Mouse (Mus musculus) gastrocnemius, adult 18-20 months (tissue): ENCODE data around the gene Gm42674. TPM values are rescaled to one million over a fixed set of nuclear protein-coding genes. Genes with fewer than 3 reads are reported as not detected.

Experiments used
- DNase-seq: peaks from one replicate; pipeline ENCODE4 v3.0.0; 2021; ENCODE audit warnings: low spot score
- total RNA-seq, 2 experiments: library from RNA; stranded (reverse); gene quantifications; 2 replicates each; pipeline ENCODE4 v1.2.3; 2021

Gm42674 gene
- total RNA-seq, 2 experiments from 2014 or later, result not detected

DNA sequence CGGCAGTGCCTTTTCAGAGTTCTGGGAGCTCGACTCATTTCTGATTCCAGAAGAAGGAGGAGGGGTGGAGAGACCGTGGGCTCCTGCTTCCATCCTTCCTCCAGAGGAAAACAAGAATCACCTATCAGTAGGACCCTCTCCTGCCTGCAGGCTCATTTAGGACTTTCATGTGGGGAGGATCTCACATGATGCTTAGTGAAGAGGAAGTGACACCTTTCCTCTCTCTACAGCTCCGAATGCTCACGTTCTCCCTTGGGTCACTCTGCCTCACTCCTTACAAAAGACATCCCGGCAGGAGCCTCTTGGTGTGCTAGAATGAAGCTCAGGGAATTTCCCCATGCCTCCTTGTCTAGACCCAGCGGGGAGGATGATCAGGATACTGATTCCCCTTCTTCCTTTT lies 19.8 kb downstream of the Gm42674 start:
- DNase-seq, result no peak

DNA sequence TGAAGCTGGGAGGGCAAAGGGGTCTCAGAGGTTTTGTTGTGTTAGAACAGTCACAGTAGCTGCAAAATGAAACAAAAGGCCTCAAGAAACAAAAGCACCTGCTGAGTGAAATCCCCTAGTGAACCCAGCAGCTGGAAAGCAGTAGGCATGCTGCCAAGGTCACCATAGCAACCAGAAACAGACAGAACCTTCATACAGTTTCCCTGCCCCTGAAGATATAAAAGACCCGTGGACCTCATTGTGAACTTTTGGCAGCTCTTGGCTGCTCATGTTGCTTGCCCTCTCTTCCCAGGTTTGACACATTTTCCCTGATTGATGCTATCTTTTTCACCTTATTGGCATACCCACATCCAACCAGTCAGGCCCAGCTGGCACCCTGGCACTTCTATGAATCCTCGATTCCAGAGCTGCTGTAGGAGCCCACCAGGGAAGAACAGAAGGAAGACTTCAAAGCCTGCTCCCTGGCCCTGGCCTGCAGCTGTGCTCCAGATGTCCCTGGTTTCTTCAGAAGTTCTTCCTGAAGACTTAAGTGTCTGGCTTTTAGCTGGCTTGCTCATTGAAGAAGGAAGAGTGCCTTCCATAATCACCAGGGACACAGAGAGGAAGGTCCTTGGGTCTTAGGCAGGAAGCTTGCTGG lies 21.8 kb downstream of the Gm42674 start:
- no peak for DNase-seq

GRCm38 (mm10) chr3:90625496-90625895 lies 23.8 kb downstream of the Gm42674 start:
- DNase-seq, result no peak

GRCm38 (mm10) chr3:90626266-90627021 lies 24.7 kb downstream of the Gm42674 start:
- no peak for DNase-seq

- DNase-seq, result no peak
Observed at GRCm38 (mm10) chr3:90627366-90627765, 25.7 kb downstream of the Gm42674 start.

- DNase-seq, result no peak
Observed at GRCm38 (mm10) chr3:90627807-90628206, 26.1 kb downstream of the Gm42674 start.

- no peak for DNase-seq
Observed at GRCm38 (mm10) chr3:90629298-90629697, 27.6 kb downstream of the Gm42674 start.

DNA sequence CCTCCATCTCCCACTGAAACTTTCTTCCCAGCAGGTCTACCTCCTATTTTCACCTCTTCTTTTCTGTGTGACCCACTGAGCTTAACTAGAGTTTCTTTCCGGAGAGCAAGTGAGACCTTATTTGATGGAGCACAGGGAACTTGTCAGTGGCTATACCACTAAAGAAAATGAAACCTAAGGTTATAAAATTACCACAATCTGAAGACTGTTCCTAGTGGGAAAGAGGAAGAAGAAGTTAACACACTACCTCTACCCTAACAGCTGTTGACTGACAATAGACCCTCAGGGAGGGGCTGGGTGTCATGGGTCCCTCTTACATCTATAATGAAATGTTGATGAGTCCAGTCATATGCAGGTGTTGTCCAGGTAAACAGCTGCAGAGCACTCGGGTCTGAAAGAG lies 30.3 kb downstream of the Gm42674 start:
- no peak for DNase-seq

GRCm38 (mm10) chr3:90638511-90639275 lies 37.0 kb downstream of the Gm42674 start:
- no peak for DNase-seq

DNA sequence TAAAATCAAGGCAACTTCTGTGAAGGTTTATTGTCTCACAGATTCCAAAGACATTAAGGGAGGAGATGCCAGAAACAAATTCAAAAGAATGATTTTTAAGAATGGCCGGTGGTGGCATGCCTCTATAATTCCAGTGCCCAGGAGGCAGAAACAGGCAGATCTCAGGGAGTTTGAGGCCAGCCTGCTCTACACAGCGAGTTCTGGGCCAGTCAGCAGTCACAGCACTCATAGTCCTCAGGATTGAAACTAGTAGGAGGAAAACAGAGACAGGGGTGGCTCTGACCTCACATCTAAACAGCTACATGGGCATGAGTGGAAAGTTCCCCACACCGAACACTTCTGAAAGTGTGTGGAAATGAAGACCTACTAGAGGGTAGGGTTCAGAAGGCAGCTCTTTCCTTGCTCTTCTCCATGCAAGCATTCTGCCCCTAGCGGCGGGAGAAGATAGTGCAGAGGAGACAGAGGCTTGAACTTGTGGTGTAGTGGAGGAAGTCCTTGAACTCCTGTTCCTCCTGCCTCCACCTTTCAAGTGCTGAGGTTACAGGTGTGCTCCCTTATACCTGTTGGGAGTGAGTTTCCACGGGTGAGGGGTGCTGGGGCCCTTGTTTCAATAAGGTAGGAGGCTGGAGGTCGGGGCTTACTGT lies 37.9 kb downstream of the Gm42674 start:
- peak; percentile 14 for DNase-seq

DNA sequence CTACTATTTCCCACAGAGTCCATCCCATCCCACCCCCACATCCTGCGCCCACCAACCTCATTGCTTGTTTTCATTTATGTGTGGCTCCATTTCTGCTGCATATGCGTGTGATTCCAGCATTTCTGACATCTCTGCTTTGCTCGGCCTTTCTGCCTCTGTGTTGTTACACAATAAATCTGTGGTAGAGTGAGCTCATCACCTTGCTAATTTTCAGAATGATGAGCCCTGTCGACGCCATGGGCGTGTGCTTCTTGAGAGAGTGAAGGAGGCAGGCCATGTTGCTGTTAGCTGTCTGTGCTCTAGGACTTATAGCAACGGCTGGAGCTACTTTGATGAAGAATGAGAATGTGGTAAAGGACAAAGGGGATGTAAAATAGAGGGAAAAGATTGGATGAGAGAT lies 39.3 kb downstream of the Gm42674 start:
- DNase-seq, result no peak

DNA sequence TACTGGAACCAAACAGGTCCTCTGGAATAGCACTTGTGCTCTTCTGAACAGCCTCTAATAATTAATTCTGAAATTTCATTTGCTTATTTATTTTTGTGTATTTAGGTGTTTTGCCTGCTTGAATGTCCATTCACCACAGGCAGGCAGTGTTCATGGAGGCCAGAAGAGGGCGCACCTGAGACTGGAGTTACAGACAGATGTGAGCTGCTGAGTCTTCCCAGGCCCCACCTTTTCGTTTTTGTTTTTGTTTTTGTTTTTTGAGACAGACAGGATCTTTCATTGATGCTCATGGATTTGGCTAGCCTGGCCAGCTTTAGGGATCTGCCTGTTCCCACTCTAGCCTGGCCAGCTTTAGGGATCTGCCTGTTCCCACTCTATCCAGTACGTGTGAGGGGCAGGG lies 42.5 kb downstream of the Gm42674 start:
- peak; percentile 47 for DNase-seq

DNA sequence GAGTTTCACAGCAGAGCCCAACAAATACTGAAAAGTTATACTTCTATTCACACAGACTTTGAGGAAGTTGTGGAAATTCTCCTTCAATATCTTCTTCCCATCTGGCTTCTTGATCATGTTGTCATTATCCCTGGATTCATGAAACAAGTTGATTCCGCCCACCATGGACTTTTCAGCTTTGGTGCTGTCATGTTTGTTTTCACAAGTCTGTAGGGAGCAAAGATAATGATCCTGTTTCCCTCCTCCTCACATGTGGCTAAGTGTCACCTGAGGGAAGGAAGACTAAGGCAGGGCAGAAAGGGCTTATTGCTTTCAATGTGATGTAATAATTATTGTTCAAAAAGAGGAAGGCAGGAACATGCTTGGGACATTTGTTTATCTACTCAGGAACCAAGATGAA lies 45.6 kb downstream of the Gm42674 start:
- no peak for DNase-seq

DNA sequence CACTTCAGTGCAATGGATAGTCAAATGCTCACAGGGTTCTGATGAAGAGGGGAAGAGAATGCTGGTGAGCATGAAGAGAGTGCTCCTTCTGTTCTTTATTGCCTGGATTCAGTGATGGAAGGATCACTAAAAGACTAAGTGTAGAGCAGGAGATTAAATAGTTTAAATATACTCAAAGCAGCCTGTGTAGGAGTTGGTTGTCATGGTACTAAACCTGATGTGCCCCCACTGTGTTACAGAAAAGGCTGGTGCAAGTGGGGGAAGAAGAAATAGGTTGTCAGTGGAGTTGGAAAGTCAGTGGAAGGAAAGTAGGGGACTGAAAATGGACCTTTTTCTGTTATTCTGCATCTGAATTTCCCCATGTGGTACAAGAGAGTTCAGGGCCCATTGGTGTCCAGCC lies 47.3 kb downstream of the Gm42674 start:
- DNase-seq, result no peak

- no peak for DNase-seq
Observed at GRCm38 (mm10) chr3:90649832-90650231, 48.1 kb downstream of the Gm42674 start.

GRCm38 (mm10) chr3:90652878-90653508 lies 51.3 kb downstream of the Gm42674 start:
- peak; percentile 74 for DNase-seq

DNA sequence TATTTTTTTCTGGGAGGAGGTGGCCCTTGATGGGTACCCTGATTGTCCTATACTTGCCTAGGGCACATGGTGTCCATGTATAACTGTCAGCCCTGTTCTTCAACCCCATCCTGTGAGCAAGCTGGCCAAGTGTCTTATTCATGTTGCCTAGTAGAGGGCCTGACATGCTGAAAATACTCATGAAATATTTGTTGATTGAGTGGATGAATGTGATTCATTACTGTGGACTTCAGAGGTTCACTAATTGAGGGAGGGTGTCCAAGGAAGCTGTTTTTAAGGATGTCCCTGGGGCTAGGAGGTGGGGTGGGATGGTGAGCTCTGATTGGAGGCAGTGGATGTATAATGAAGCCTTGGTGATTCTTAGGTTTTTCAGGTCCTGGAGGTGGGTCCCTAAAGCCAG lies 52.0 kb downstream of the Gm42674 start, which contains the start of gene S100a7a:
Gene S100a7a (plus strand): TSS at position 301 of the 400 bp plus-strand sequence.
- DNase-seq, result no peak
